Mouse (Mus musculus): ENCODE data around the gene Pde11a. TPM values are rescaled to one million over a fixed set of nuclear protein-coding genes. Genes with fewer than 3 reads are reported as not detected.
A peak's percentile ranks its signal among the peaks of the same experiment; 100 is the strongest.

The Pde11a gene
- polyA plus RNA-seq, 1 experiment from 2014 or later, result 0.12 TPM

- Histone ChIP-seq H3K36me3 (no peaks in the 10 kb centered on the region), H3K4me1 (peaks cover 12% of the 10 kb centered on the region), H3K4me3 (no peak overlapping the region), H3K9ac (no peak overlapping the region), H3K9me3 (replicated peaks) (no peaks in the 10 kb centered on the region), H3K27me3 (replicated peaks) (no peaks in the 10 kb centered on the region), H3K27ac (no peak overlapping the region), H3K4me2 (peak overlapping the region; percentile 28)
- ATAC-seq, result peak; percentile 59
- 15% methylated on average over 10 of the region's 10 CpGs for WGBS (ENCODE audit: insufficient replicate concordance)
Observed at GRCm38 (mm10) chr2:76042210-76042609, 296.4 kb downstream of the Pde11a start.

GRCm38 (mm10) chr2:76040116-76040515 is 298.5 kb downstream of the Pde11a start:
- no peak for ATAC-seq
- no peak overlapping the region for H3K4me3 ChIP-seq
- WGBS (ENCODE audit: insufficient replicate concordance), result 72% methylated on average over 7 of the region's 7 CpGs
- no peak overlapping the region for H3K4me2 ChIP-seq
- H3K27me3 ChIP-seq (replicated peaks), result no peaks in the 10 kb centered on the region
- H3K4me1 ChIP-seq, result peaks cover 12% of the 10 kb centered on the region
- no peak overlapping the region for H3K27ac ChIP-seq
- no peak overlapping the region for H3K9ac ChIP-seq
- H3K36me3 ChIP-seq, result no peaks in the 10 kb centered on the region
- H3K9me3 ChIP-seq (replicated peaks), result no peaks in the 10 kb centered on the region

GRCm38 (mm10) chr2:76030080-76030479 is 308.5 kb downstream of the Pde11a start:
- Histone ChIP-seq H3K27ac (no peak overlapping the region), H3K9ac (no peak overlapping the region), H3K4me3 (no peak overlapping the region), H3K4me1 (no peaks in the 10 kb centered on the region), H3K4me2 (no peak overlapping the region), H3K36me3 (no peaks in the 10 kb centered on the region), H3K27me3 (replicated peaks) (no peaks in the 10 kb centered on the region), H3K9me3 (replicated peaks) (no peaks in the 10 kb centered on the region)
- no peak for ATAC-seq
- WGBS (ENCODE audit: insufficient replicate concordance), result 60% methylated on average over 8 of the region's 8 CpGs

- Histone ChIP-seq H3K27me3 (replicated peaks) (no peaks in the 10 kb centered on the region), H3K9ac (no peak overlapping the region), H3K36me3 (no peaks in the 10 kb centered on the region), H3K4me2 (no peak overlapping the region), H3K9me3 (replicated peaks) (no peaks in the 10 kb centered on the region), H3K4me1 (no peaks in the 10 kb centered on the region), H3K4me3 (no peak overlapping the region), H3K27ac (no peak overlapping the region)
- no peak for ATAC-seq
- WGBS (ENCODE audit: insufficient replicate concordance), result 50% methylated on average over 20 of the region's 20 CpGs
Observed at GRCm38 (mm10) chr2:76029081-76029901, 309.3 kb downstream of the Pde11a start.

GRCm38 (mm10) chr2:76016890-76017289 is 321.7 kb downstream of the Pde11a start:
- Histone ChIP-seq H3K36me3 (no peaks in the 10 kb centered on the region), H3K9ac (no peak overlapping the region), H3K9me3 (replicated peaks) (no peaks in the 10 kb centered on the region), H3K4me1 (no peaks in the 10 kb centered on the region), H3K4me2 (no peak overlapping the region), H3K27ac (no peak overlapping the region), H3K27me3 (replicated peaks) (0 out of 2 replicates have a peak, but pooled peaks cover 3% of the 10 kb centered on the region), H3K4me3 (no peak overlapping the region)
- no peak for ATAC-seq
- 31% methylated on average over 7 of the region's 7 CpGs for WGBS (ENCODE audit: insufficient replicate concordance)

GRCm38 (mm10) chr2:76016136-76016535 is 322.4 kb downstream of the Pde11a start:
- Histone ChIP-seq H3K4me1 (peaks cover 2% of the 10 kb centered on the region; the same call in 1 of the 2 replicates), H3K4me2 (no peak overlapping the region), H3K36me3 (no peaks in the 10 kb centered on the region), H3K27me3 (replicated peaks) (0 out of 2 replicates have a peak, but pooled peaks cover 3% of the 10 kb centered on the region), H3K4me3 (no peak overlapping the region), H3K27ac (no peak overlapping the region), H3K9ac (no peak overlapping the region), H3K9me3 (replicated peaks) (no peaks in the 10 kb centered on the region)
- ATAC-seq, result no peak
- 83% methylated on average over 8 of the region's 8 CpGs for WGBS (ENCODE audit: insufficient replicate concordance)

GRCm38 (mm10) chr2:76015460-76015859 is 323.1 kb downstream of the Pde11a start:
- WGBS (ENCODE audit: insufficient replicate concordance), result 71% methylated on average over 7 of the region's 7 CpGs
- no peak for ATAC-seq
- 0 out of 2 replicates have a peak, but pooled peaks cover 3% of the 10 kb centered on the region for H3K27me3 ChIP-seq (replicated peaks)

GRCm38 (mm10) chr2:76014659-76015058 is 323.9 kb downstream of the Pde11a start:
- Histone ChIP-seq H3K27ac (no peak overlapping the region), H3K4me2 (no peak overlapping the region), H3K9me3 (replicated peaks) (no peaks in the 10 kb centered on the region), H3K9ac (no peak overlapping the region), H3K27me3 (replicated peaks) (0 out of 2 replicates have a peak, but pooled peaks cover 3% of the 10 kb centered on the region), H3K4me1 (peaks cover 7% of the 10 kb centered on the region; the same call in 1 of the 2 replicates), H3K4me3 (no peak overlapping the region), H3K36me3 (no peaks in the 10 kb centered on the region)
- WGBS (ENCODE audit: insufficient replicate concordance), result 55% methylated on average over 3 of the region's 3 CpGs
- no peak for ATAC-seq

More at GRCm38 (mm10) chr2:76015460-76015859, 323.1 kb downstream of the Pde11a start:
- Histone ChIP-seq H3K9ac (no peak overlapping the region), H3K27ac (no peak overlapping the region), H3K4me1 (peaks cover 7% of the 10 kb centered on the region; the same call in 1 of the 2 replicates), H3K4me3 (no peak overlapping the region), H3K36me3 (no peaks in the 10 kb centered on the region), H3K9me3 (replicated peaks) (no peaks in the 10 kb centered on the region), H3K4me2 (no peak overlapping the region)

GRCm38 (mm10) chr2:76006194-76006593 is 332.4 kb downstream of the Pde11a start:
- Histone ChIP-seq H3K4me3 (no peak overlapping the region), H3K4me1 (peaks cover 6% of the 10 kb centered on the region; the same call in 1 of the 2 replicates), H3K36me3 (no peaks in the 10 kb centered on the region), H3K27me3 (replicated peaks) (no peaks in the 10 kb centered on the region), H3K9ac (no peak overlapping the region), H3K9me3 (replicated peaks) (no peaks in the 10 kb centered on the region), H3K4me2 (no peak overlapping the region), H3K27ac (no peak overlapping the region)
- WGBS (ENCODE audit: insufficient replicate concordance), result 32% methylated on average over 4 of the region's 4 CpGs
- ATAC-seq, result no peak

- no peak for ATAC-seq
- Histone ChIP-seq H3K36me3 (no peaks in the 10 kb centered on the region), H3K27me3 (replicated peaks) (no peaks in the 10 kb centered on the region), H3K4me3 (no peak overlapping the region), H3K4me2 (no peak overlapping the region), H3K4me1 (0 out of 2 replicates have a peak, but pooled peaks cover 2% of the 10 kb centered on the region), H3K9me3 (replicated peaks) (no peaks in the 10 kb centered on the region), H3K9ac (no peak overlapping the region), H3K27ac (no peak overlapping the region)
- WGBS (ENCODE audit: insufficient replicate concordance), result 57% methylated on average over 9 of the region's 9 CpGs
Observed at GRCm38 (mm10) chr2:76002899-76003298, 335.7 kb downstream of the Pde11a start.

GRCm38 (mm10) chr2:76001392-76001791 is 337.2 kb downstream of the Pde11a start:
- no peak overlapping the region for H3K4me3 ChIP-seq
- WGBS (ENCODE audit: insufficient replicate concordance), result 23% methylated on average over 8 of the region's 8 CpGs
- no peaks in the 10 kb centered on the region for H3K36me3 ChIP-seq
- no peak overlapping the region for H3K4me2 ChIP-seq
- H3K9me3 ChIP-seq (replicated peaks), result no peaks in the 10 kb centered on the region
- no peaks in the 10 kb centered on the region for H3K27me3 ChIP-seq (replicated peaks)
- peaks cover 7% of the 10 kb centered on the region; the same call in 1 of the 2 replicates for H3K4me1 ChIP-seq
- ATAC-seq, result 0 out of 2 replicates have a peak, but pooled peaks have one; percentile 30
- no peak overlapping the region for H3K9ac ChIP-seq
- no peak overlapping the region for H3K27ac ChIP-seq

- 61% methylated on average over 12 of the region's 12 CpGs for WGBS (ENCODE audit: insufficient replicate concordance)
- no peaks in the 10 kb centered on the region for H3K27me3 ChIP-seq (replicated peaks)
- ATAC-seq, result no peak
- H3K4me1 ChIP-seq, result peaks cover 7% of the 10 kb centered on the region; the same call in 1 of the 2 replicates
- no peak overlapping the region for H3K4me3 ChIP-seq
- no peak overlapping the region for H3K27ac ChIP-seq
- no peak overlapping the region for H3K9ac ChIP-seq
- H3K4me2 ChIP-seq, result no peak overlapping the region
- H3K9me3 ChIP-seq (replicated peaks), result no peaks in the 10 kb centered on the region
- H3K36me3 ChIP-seq, result no peaks in the 10 kb centered on the region
Observed at GRCm38 (mm10) chr2:75999636-76000035, 338.9 kb downstream of the Pde11a start.
